Mouse (Mus musculus) heart, embryonic 10.5 days (tissue): ENCODE measurements at regions not wholly inside any gene's neighbourhood (a gene's known extent, or its start where the extent isn't known, plus 50 kb on each side); places are given as distances from the start of the nearest gene placed in this dataset.
A peak's percentile ranks its signal among the peaks of the same experiment; 100 is the strongest.
"Not testable (repeated sequence)": the region's sequence is repeated elsewhere in the genome, so short reads cannot be mapped to it uniquely, and the experiment has no call there.

Experiments used
- DNase-seq: peaks from one replicate; pipeline ENCODE4 v3.0.0-alpha.2; 2017; ENCODE audit warnings: low spot score
- H3K27ac ChIP-seq: fragments of 300-500 bp; sonication (generic); 2 replicates; pipeline ENCODE4 v1.5.1; 2016; ENCODE audit warnings: mild to moderate bottlenecking
- H3K27me3 ChIP-seq: fragments of 300-500 bp; sonication (generic); 2 replicates; pipeline ENCODE4 v1.6.1; 2016; ENCODE audit warnings: mild to moderate bottlenecking; ENCODE audit not compliant: poor library complexity, insufficient read depth, severe bottlenecking
- H3K36me3 ChIP-seq: fragments of 300-500 bp; sonication (generic); 2 replicates; pipeline ENCODE4 v1.6.1; 2016; ENCODE audit warnings: mild to moderate bottlenecking, moderate library complexity
- H3K4me1 ChIP-seq: fragments of 300-500 bp; sonication (generic); 2 replicates; pipeline ENCODE4 v1.6.1; 2016; ENCODE audit warnings: mild to moderate bottlenecking
- H3K4me3 ChIP-seq: fragments of 300-500 bp; sonication (generic); 2 replicates; pipeline ENCODE4 v1.5.1; 2016; ENCODE audit warnings: mild to moderate bottlenecking, moderate library complexity
- H3K9me3 ChIP-seq: fragments of 300-500 bp; sonication (generic); 2 replicates; pipeline ENCODE4 v1.6.1; 2016; ENCODE audit warnings: mild to moderate bottlenecking, moderate library complexity
- WGBS: fragments of 180-500 bp; shearing (Covaris S2); methylation state at CpG from one replicate; pipeline ENCODE4 v1.1.7; 2016; 5-methylcytosine and 5-hydroxymethylcytosine counted together

- H3K4me1 ChIP-seq, result peaks cover 3% of the 10 kb centered on the region; the same call in 1 of the 2 replicates
- DNase-seq, result peak; percentile 19
- H3K4me3 ChIP-seq, result no peak overlapping the region
- 70% methylated on average over 1 of the region's 1 CpGs for WGBS
- no peak overlapping the region for H3K27ac ChIP-seq
- no peaks in the 10 kb centered on the region for H3K27me3 ChIP-seq
- H3K36me3 ChIP-seq, result no peaks in the 10 kb centered on the region
- H3K9me3 ChIP-seq, result no peaks in the 10 kb centered on the region
These were observed 310.8 kb downstream of the Gxylt1 start for GRCm38 (mm10) chr15:92964131-92964530.

GRCm38 (mm10) chr15:92950912-92951311 lies 324.1 kb downstream of the Gxylt1 start:
- H3K27me3 ChIP-seq, DNase-seq, H3K9me3 ChIP-seq, H3K4me1 ChIP-seq, H3K4me3 ChIP-seq, H3K36me3 ChIP-seq, H3K27ac ChIP-seq: not testable (repeated sequence)
- 85% methylated on average over 3 of the region's 3 CpGs for WGBS

- H3K9me3 ChIP-seq, result no peaks in the 10 kb centered on the region
- WGBS, result 71% methylated on average over 5 of the region's 5 CpGs
These were observed 328.8 kb downstream of the Gxylt1 start for GRCm38 (mm10) chr15:92946216-92946615.

GRCm38 (mm10) chr15:92903821-92904220 lies 371.2 kb downstream of the Gxylt1 start:
- WGBS, result 75% methylated on average over 8 of the region's 8 CpGs
- no peak for DNase-seq

More at GRCm38 (mm10) chr15:92946216-92946615, 328.8 kb downstream of the Gxylt1 start:
- H3K27me3 ChIP-seq, result no peaks in the 10 kb centered on the region
- no peak for DNase-seq
- H3K4me3 ChIP-seq, result no peak overlapping the region
- no peaks in the 10 kb centered on the region for H3K4me1 ChIP-seq
- no peaks in the 10 kb centered on the region for H3K36me3 ChIP-seq
- H3K27ac ChIP-seq, result no peak overlapping the region

DNA sequence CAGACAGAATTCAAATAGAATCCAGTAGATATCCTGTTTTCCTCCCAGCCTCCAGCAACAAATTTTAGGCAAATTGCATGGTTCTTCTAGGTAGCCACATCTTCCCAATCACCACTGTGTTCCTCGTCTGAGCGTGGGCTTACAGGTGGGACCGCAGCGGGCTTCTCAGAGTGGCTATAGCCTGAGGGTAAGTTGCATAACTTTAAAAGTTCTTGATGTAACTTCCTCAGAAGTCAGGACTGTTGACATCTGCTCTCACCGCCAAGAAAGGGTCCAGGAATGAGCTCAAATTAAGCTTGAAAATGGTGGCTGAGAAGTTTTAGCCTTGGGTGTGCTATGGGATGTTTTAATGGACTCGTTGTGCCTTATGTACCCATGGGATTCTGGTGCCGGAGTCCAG lies 377.7 kb downstream of the Gxylt1 start:
- DNase-seq, result no peak
- no peaks in the 10 kb centered on the region for H3K9me3 ChIP-seq
- H3K36me3 ChIP-seq, result no peaks in the 10 kb centered on the region
- WGBS, result 86% methylated on average over 7 of the region's 7 CpGs
- H3K4me3 ChIP-seq, result no peak overlapping the region
- H3K27ac ChIP-seq, result no peak overlapping the region
- no peaks in the 10 kb centered on the region for H3K4me1 ChIP-seq
- H3K27me3 ChIP-seq, result no peaks in the 10 kb centered on the region

More at GRCm38 (mm10) chr15:92903821-92904220, 371.2 kb downstream of the Gxylt1 start:
- Histone ChIP-seq H3K4me3 (no peak overlapping the region), H3K27ac (no peak overlapping the region), H3K36me3 (no peaks in the 10 kb centered on the region), H3K4me1 (no peaks in the 10 kb centered on the region), H3K9me3 (no peaks in the 10 kb centered on the region), H3K27me3 (no peaks in the 10 kb centered on the region)

DNA sequence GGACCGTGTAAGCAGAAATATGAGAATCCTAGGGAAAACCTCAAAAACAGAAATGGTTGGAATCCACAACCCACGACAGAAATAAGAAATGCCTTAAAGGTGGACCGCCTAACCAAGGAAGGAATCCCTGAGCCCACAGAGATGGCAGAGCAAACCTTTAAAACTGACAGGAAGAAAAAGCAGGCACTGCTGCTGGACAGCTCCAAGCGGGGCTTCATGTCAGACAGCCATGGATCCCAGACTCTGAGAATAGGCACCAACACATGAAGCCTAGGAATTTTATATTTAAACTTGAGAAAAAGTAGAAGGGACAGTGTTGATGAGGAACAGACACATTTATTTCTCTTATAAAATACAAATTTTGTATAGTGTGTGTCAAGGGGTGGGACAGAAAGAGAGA lies 379.1 kb downstream of the Gxylt1 start:
- Histone ChIP-seq H3K27ac (no peak overlapping the region), H3K9me3 (no peaks in the 10 kb centered on the region), H3K27me3 (no peaks in the 10 kb centered on the region), H3K4me1 (no peaks in the 10 kb centered on the region), H3K4me3 (no peak overlapping the region), H3K36me3 (no peaks in the 10 kb centered on the region)
- 56% methylated on average over 4 of the region's 4 CpGs for WGBS
- DNase-seq, result no peak

DNA sequence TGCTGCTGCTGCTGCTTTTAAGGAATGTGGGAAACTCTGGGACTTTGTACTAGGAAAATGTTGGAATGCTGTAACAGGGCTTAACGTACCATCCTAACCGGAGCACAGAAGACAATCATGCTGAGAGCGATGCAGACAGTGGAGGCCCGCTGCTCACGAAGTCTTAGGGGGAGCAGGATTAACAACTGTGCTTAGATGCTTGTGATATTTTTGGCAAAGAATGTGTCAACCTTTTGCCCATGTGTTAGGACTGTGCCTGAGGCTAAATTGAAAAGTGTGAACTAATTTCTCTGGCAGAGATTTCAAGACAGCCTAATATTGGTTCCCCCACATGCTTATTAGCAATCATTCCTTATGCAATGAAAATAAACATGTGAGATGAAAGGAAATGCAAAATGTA lies 398.5 kb downstream of the Gxylt1 start:
- no peaks in the 10 kb centered on the region for H3K27me3 ChIP-seq
- H3K36me3 ChIP-seq, result no peaks in the 10 kb centered on the region
- no peak overlapping the region for H3K4me3 ChIP-seq
- no peak for DNase-seq
- H3K27ac ChIP-seq, result no peak overlapping the region
- WGBS, result 46% methylated on average over 5 of the region's 5 CpGs
- no peaks in the 10 kb centered on the region for H3K9me3 ChIP-seq
- H3K4me1 ChIP-seq, result 0 out of 2 replicates have a peak, but pooled peaks cover 3% of the 10 kb centered on the region

DNA sequence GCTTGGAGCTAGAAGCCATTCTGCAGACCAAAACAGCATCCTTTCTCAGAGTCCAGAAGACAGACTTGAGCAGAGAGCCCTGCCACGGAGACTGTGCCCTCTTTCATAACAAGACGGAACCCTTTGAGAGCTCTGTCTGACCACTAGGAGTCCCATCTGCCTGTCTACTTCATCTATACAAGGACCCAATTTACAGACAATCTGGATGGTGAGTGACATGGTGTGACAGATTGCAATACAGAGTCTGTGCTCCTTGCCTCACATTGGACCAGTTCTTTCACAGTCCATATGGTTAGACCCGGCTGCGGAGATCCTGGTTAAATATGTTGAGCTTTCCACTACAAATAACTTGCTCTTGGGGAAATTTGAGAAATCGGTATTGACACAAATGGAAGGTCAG lies 410.9 kb downstream of the Gxylt1 start:
- Histone ChIP-seq H3K27me3 (no peaks in the 10 kb centered on the region), H3K9me3 (no peaks in the 10 kb centered on the region), H3K4me1 (no peaks in the 10 kb centered on the region), H3K36me3 (no peaks in the 10 kb centered on the region), H3K4me3 (no peak overlapping the region), H3K27ac (no peak overlapping the region)
- 82% methylated on average over 5 of the region's 5 CpGs for whole genome bisulfite sequencing
- DNase-seq, result peak; percentile 30

GRCm38 (mm10) chr15:92850854-92851253 lies 424.1 kb downstream of the Gxylt1 start:
- no peaks in the 10 kb centered on the region for H3K4me1 ChIP-seq
- H3K27ac ChIP-seq, result no peak overlapping the region
- no peaks in the 10 kb centered on the region for H3K36me3 ChIP-seq
- no peaks in the 10 kb centered on the region for H3K9me3 ChIP-seq
- H3K4me3 ChIP-seq, result no peak overlapping the region
- no peaks in the 10 kb centered on the region for H3K27me3 ChIP-seq
- no peak for DNase-seq
- WGBS, result 77% methylated on average over 5 of the region's 5 CpGs

DNA sequence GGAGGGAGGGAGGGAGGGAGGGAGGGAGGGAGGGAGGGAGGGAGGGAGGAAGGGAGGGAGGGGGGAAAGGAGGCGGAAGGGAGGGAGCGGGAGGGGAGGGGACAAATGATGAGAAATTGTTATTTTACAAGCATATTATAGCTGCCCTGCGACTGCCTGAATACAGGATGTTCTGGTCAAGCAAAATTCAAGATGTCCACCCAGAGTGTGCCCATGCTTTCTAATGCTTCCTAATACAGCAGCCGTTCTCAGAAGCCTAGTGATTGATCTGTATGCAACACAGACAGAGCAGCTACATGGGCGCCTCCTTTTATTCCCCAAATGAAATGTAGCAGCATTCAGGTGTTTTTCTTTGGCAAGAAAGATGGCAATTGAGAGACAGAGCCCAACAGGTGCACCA lies 434.9 kb downstream of the Gxylt1 start:
- WGBS, result 78% methylated on average over 5 of the region's 5 CpGs
- no peak for DNase-seq
- Histone ChIP-seq H3K9me3 (no peaks in the 10 kb centered on the region), H3K27me3 (no peaks in the 10 kb centered on the region), H3K27ac (no peak overlapping the region), H3K4me1 (no peaks in the 10 kb centered on the region), H3K4me3 (no peak overlapping the region), H3K36me3 (no peaks in the 10 kb centered on the region)

DNA sequence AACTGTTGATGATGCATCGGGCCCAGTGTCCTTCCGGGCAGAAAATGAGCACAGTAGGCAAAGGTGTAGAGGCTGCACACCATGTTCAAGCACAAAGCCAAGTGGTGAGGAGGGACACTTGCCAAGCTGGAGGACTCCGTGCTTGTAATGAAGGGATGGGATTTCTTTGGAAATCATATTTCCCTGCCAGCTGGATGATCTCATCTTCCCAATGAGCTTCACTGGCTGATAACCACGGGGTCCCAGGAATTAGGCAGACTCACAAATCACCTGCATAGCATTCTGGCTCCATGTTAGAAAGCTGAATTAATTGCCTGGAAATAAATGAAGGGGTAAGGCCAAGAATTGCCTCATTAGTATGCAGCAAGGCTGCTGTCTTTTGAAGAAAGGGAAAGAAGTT lies 435.4 kb downstream of the Gxylt1 start:
- Histone ChIP-seq H3K9me3 (no peaks in the 10 kb centered on the region), H3K36me3 (no peaks in the 10 kb centered on the region), H3K4me3 (no peak overlapping the region), H3K4me1 (no peaks in the 10 kb centered on the region), H3K27ac (no peak overlapping the region), H3K27me3 (no peaks in the 10 kb centered on the region)
- WGBS, result 79% methylated on average over 4 of the region's 4 CpGs
- DNase-seq, result no peak

DNA sequence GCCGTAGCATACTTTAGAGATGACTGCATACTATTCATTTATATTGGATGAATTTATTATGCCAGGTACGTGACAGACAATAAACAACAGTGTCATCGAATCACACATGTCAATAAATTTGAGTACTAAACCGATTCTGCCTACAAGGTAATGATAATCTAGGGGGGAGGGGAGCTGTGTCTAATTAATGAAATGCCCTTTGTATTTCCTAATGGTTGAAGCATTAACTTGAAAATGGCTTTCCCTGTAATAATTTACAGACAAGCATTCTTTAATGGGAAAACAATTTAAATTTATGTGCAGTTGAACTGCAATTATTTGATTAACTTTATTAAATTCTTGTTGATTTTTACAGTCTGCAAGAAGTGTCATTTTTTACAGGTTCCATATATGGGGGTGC lies 429.5 kb downstream of the Pdzrn4 start:
- H3K4me1 ChIP-seq, result no peaks in the 10 kb centered on the region
- no peak overlapping the region for H3K4me3 ChIP-seq
- WGBS, result 83% methylated on average over 4 of the region's 4 CpGs
- no peak for DNase-seq
- no peaks in the 10 kb centered on the region for H3K9me3 ChIP-seq
- no peaks in the 10 kb centered on the region for H3K27me3 ChIP-seq
- no peaks in the 10 kb centered on the region for H3K36me3 ChIP-seq
- H3K27ac ChIP-seq, result no peak overlapping the region
